Mouse (Mus musculus) CH12.LX (cell line): ENCODE measurements at regions not wholly inside any gene's neighbourhood (a gene's known extent, or its start where the extent isn't known, plus 50 kb on each side); places are given as distances from the start of the nearest gene placed in this dataset.

Experiments used
- DNase-seq: peaks from one replicate; pipeline ENCODE4 v3.0.0-alpha.2; 2013; ENCODE audit errors: extremely low read depth
- H3K27ac ChIP-seq: 2 replicates; pipeline ENCODE4 v1.5.1; 2012; ENCODE audit warnings: low read depth, mild to moderate bottlenecking, control low read depth, moderate library complexity; ENCODE audit not compliant: insufficient read depth
- H3K27me3 ChIP-seq: replicated peaks from 2 replicates; pipeline ENCODE3; 2012; ENCODE audit warnings: inconsistent platforms
- H3K36me3 ChIP-seq, 2 experiments: replicated peaks in 1 of 2; 2 replicates each; pipeline versions ENCODE3 to v1.6.1; 2012; ENCODE audit warnings: inconsistent platforms in 1 of 2, low read length in 1 of 2, mild to moderate bottlenecking in 1 of 2, mixed read lengths in 1 of 2, moderate library complexity in 1 of 2; ENCODE audit not compliant: control insufficient read depth in 1 of 2, insufficient read depth in 1 of 2
- H3K4me1 ChIP-seq, 2 experiments: 2 replicates each; pipeline ENCODE4 v1.6.1; 2012; ENCODE audit warnings: inconsistent platforms in 1 of 2, moderate library complexity in 1 of 2; ENCODE audit not compliant: insufficient read depth in 2 of 2, control insufficient read depth in 1 of 2
- H3K4me2 ChIP-seq: 2 replicates; pipeline ENCODE4 v1.6.1; 2012; ENCODE audit warnings: low read depth, mild to moderate bottlenecking, control low read depth; ENCODE audit not compliant: poor library complexity, insufficient read depth, severe bottlenecking
- H3K4me3 ChIP-seq, 3 experiments: fragments of 150-350 bp in 1 of 3; sonication (generic) in 1 of 3; replicated peaks in 1 of 3; 2 replicates each; pipeline versions ENCODE3 to v1.5.1; 2011 to 2012; ENCODE audit warnings: low read depth in 2 of 3, low read length in 2 of 3, mild to moderate bottlenecking in 2 of 3, moderate library complexity in 2 of 3, control low read depth in 1 of 3, improper control_type of control experiment in 1 of 3, inconsistent platforms in 1 of 3, mixed read lengths in 1 of 3; ENCODE audit not compliant: poor library complexity in 1 of 3
- H3K79me2 ChIP-seq: replicated peaks from 2 replicates; pipeline ENCODE4 v1.6.1; 2012; ENCODE audit warnings: mild to moderate bottlenecking, moderate library complexity; ENCODE audit not compliant: control insufficient read depth, poor library complexity, insufficient read depth, severe bottlenecking; ENCODE audit errors: extremely low read depth
- H3K9ac ChIP-seq: 2 replicates; pipeline ENCODE4 v1.6.1; 2012; ENCODE audit warnings: low read depth, mild to moderate bottlenecking, control low read depth, moderate library complexity; ENCODE audit not compliant: insufficient read depth
- H3K9me3 ChIP-seq: replicated peaks from 2 replicates; pipeline ENCODE3; 2012; ENCODE audit warnings: low read length, inconsistent platforms, mixed read lengths
- BHLHE40 ChIP-seq: IDR thresholded peaks from 2 replicates; pipeline ENCODE4 v1.6.1; 2011; ENCODE audit warnings: mild to moderate bottlenecking, low read depth, low read length, improper control_type of control experiment
- E2F4 ChIP-seq: IDR thresholded peaks from 2 replicates; pipeline ENCODE4 v1.6.1; 2011; ENCODE audit warnings: low read depth, low read length, improper control_type of control experiment; ENCODE audit not compliant: insufficient replicate concordance
- EP300 ChIP-seq: IDR thresholded peaks from 2 replicates; pipeline ENCODE4 v1.6.1; 2011; ENCODE audit warnings: low read length, improper control_type of control experiment
- ETS1 ChIP-seq: conservative IDR thresholded peaks from 2 replicates; pipeline ENCODE4 v1.6.1; 2012; ENCODE audit warnings: low read depth, mild to moderate bottlenecking, inconsistent platforms, low read length, improper control_type of control experiment, moderate library complexity
- GABPA ChIP-seq: IDR thresholded peaks from 2 replicates; pipeline ENCODE4 v1.6.1; 2012; ENCODE audit warnings: low read depth, low read length, improper control_type of control experiment, inconsistent platforms; ENCODE audit not compliant: insufficient replicate concordance
- HCFC1 ChIP-seq: IDR thresholded peaks from 2 replicates; pipeline ENCODE4 v1.6.1; 2012; ENCODE audit warnings: low read depth, mild to moderate bottlenecking, inconsistent platforms, low read length, improper control_type of control experiment
- IRF4 ChIP-seq: IDR thresholded peaks from 2 replicates; pipeline ENCODE4 v1.6.1; 2014; ENCODE audit warnings: low read depth, mild to moderate bottlenecking, inconsistent platforms, low read length, improper control_type of control experiment
- JUND ChIP-seq: conservative IDR thresholded peaks from 2 replicates; pipeline ENCODE4 v1.6.1; 2011; ENCODE audit warnings: low read depth, low read length, improper control_type of control experiment
- MYC ChIP-seq: IDR thresholded peaks from 2 replicates; pipeline ENCODE4 v1.6.1; 2011; ENCODE audit warnings: low read depth, mild to moderate bottlenecking, improper control_type of control experiment, low read length
- POLR2A ChIP-seq: IDR thresholded peaks from 2 replicates; pipeline ENCODE4 v1.6.1; 2011; ENCODE audit warnings: low read depth, mild to moderate bottlenecking, improper control_type of control experiment, low read length
- RAD21 ChIP-seq: IDR thresholded peaks from 2 replicates; pipeline ENCODE4 v1.6.1; 2011; ENCODE audit warnings: low read depth, mild to moderate bottlenecking, low read length, improper control_type of control experiment, moderate library complexity
- SIN3A ChIP-seq: IDR thresholded peaks from 2 replicates; pipeline ENCODE4 v1.6.1; 2012; ENCODE audit warnings: low read length, improper control_type of control experiment, inconsistent platforms
- SMC3 ChIP-seq: IDR thresholded peaks from 2 replicates; pipeline ENCODE4 v1.6.1; 2011; ENCODE audit warnings: low read depth, low read length, improper control_type of control experiment
- UBTF ChIP-seq: IDR thresholded peaks from 2 replicates; pipeline ENCODE4 v1.6.1; 2012; ENCODE audit warnings: low read depth, mild to moderate bottlenecking, inconsistent platforms, low read length, improper control_type of control experiment, moderate library complexity
- USF1 ChIP-seq: IDR thresholded peaks from 2 replicates; pipeline ENCODE4 v1.6.1; 2014; ENCODE audit warnings: low read depth, mild to moderate bottlenecking, inconsistent platforms, low read length, improper control_type of control experiment
- USF2 ChIP-seq: conservative IDR thresholded peaks from 2 replicates; pipeline ENCODE4 v1.6.1; 2011; ENCODE audit warnings: low read depth, low read length, improper control_type of control experiment
- dilution Hi-C: fragments of 300-500 bp; cut with MboI; formaldehyde crosslinking; loops from 2 replicates; pipeline ENCODE4 v1.14.3; 2020; ENCODE audit warnings: low sequenced_read_pairs; ENCODE audit not compliant: extremely low pct_unique_long_range_greater_than_20kb, extremely low pct_ligation_motif_present
- in situ Hi-C: fragments of 300-500 bp; cut with MboI; formaldehyde crosslinking; loops from 3 replicates; pipeline ENCODE4 v1.14.3; 2019; ENCODE audit warnings: low sequenced_read_pairs, low pct_ligation_motif_present, low pct_unique_long_range_greater_than_20kb, mixed read lengths

DNA sequence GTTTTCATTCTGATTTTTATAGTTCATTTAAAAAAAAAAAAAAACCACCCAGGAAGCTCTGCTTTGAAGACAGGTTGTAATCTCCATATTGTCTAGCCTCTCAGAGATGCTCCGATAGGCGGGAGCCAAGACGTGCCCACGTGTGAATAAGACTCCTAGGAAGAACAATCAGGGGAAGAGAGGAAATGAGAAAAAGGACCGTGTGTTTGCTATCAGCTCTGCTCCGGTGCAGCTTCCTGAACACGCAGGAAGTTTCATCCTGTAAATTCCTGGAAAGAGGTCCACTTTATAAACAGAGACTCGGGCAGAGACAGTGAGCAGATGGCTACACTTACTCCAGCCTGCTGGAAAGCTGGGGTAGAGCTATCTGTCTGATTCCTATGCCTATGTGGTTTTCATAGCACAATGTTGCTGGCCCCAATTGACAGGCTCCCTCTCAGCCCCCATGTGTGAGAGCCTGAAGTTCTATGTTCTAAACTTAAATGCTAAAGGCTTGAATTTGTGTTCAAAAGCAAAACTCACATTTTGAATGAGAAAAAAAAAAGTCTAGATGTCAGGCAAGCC, 111.6 kb downstream of the Lrrc30 start:
- in situ Hi-C loops: no loop called here

GRCm38 (mm10) chr17:67515601-67516147, 116.8 kb downstream of the Lrrc30 start:
- H3K9me3 ChIP-seq: peaks cover 83% of the 10 kb centered on the region
- in situ Hi-C loops (no loop called here), dilution Hi-C loops (no loop called here)
- no peaks in the 10 kb centered on the region for H3K79me2 ChIP-seq
- no peak overlapping the region for H3K4me3 ChIP-seq
- no peak for DNase-seq
- no peak overlapping the region for H3K9ac ChIP-seq
- H3K27me3 ChIP-seq: no peaks in the 10 kb centered on the region
- no peak overlapping the region for H3K27ac ChIP-seq
- no peaks in the 10 kb centered on the region for H3K4me1 ChIP-seq
- no peaks in the 10 kb centered on the region for H3K36me3 ChIP-seq
- TF ChIP-seq JUND: no peak
- no peak overlapping the region for H3K4me2 ChIP-seq

More for the DNA sequence above, 111.6 kb downstream of the Lrrc30 start:
- TF ChIP-seq RAD21 (no peak), POLR2A (no peak), ETS1 (no peak), UBTF (no peak), JUND (no peak), GABPA (no peak), MYC (no peak), SMC3 (no peak), HCFC1 (no peak), EP300 (no peak), BHLHE40 (no peak), USF1 (no peak), USF2 (no peak), E2F4 (no peak), SIN3A (no peak), IRF4 (no peak)
- H3K4me3 ChIP-seq: no peak overlapping the region
- H3K9me3 ChIP-seq: peaks cover 74% of the 10 kb centered on the region
- no peak overlapping the region for H3K4me2 ChIP-seq
- no peaks in the 10 kb centered on the region for H3K79me2 ChIP-seq
- dilution Hi-C loops: no loop called here
- no peak overlapping the region for H3K27ac ChIP-seq
- no peaks in the 10 kb centered on the region for H3K36me3 ChIP-seq
- no peaks in the 10 kb centered on the region for H3K27me3 ChIP-seq
- H3K9ac ChIP-seq: no peak overlapping the region
- DNase-seq: no peak
- no peaks in the 10 kb centered on the region for H3K4me1 ChIP-seq
